Mouse (Mus musculus) telencephalon, adult 2 months (tissue): Measurements from ENCODE around the gene Pfkfb4.

ENCODE experiments used
- DNase-seq: peaks from one replicate; pipeline ENCODE4 v3.0.0-alpha.2; 2011; ENCODE audit warnings: low read depth, low spot score

Pfkfb4 gene

GRCm38 (mm10) chr9:108996411-108996810 lies 4.8 kb downstream of the Pfkfb4 start:
- no peak for DNase-seq

- DNase-seq = no peak
These were observed 6.9 kb downstream of the Pfkfb4 start for GRCm38 (mm10) chr9:108998287-108999166.

GRCm38 (mm10) chr9:108999167-108999526 lies 7.6 kb downstream of the Pfkfb4 start:
- no peak for DNase-seq

GRCm38 (mm10) chr9:109000726-109001125 lies 9.1 kb downstream of the Pfkfb4 start:
- DNase-seq = no peak

GRCm38 (mm10) chr9:109003201-109003600 lies 11.6 kb downstream of the Pfkfb4 start:
- no peak for DNase-seq

GRCm38 (mm10) chr9:109007025-109007780 lies 15.6 kb downstream of the Pfkfb4 start:
- no peak for DNase-seq

- DNase-seq = no peak
These were observed 16.5 kb downstream of the Pfkfb4 start for GRCm38 (mm10) chr9:109008081-109008480.

- peak; percentile 90 for DNase-seq
These were observed 17.5 kb downstream of the Pfkfb4 start for GRCm38 (mm10) chr9:109008994-109009635.

- peak; percentile 70 for DNase-seq
These were observed 18.2 kb downstream of the Pfkfb4 start for GRCm38 (mm10) chr9:109009636-109010315.

GRCm38 (mm10) chr9:109010316-109010690 lies 18.7 kb downstream of the Pfkfb4 start:
- no peak for DNase-seq

- DNase-seq = no peak
These were observed 23.8 kb downstream of the Pfkfb4 start for GRCm38 (mm10) chr9:109015397-109015796.

GRCm38 (mm10) chr9:109016973-109017604 lies 25.5 kb downstream of the Pfkfb4 start:
- DNase-seq = no peak

- no peak for DNase-seq
These were observed 29.9 kb downstream of the Pfkfb4 start for GRCm38 (mm10) chr9:109021428-109021827.

- DNase-seq = peak; percentile 79
These were observed 31.5 kb downstream of the Pfkfb4 start for GRCm38 (mm10) chr9:109022866-109023685.

- DNase-seq = no peak
These were observed 35.9 kb downstream of the Pfkfb4 start for GRCm38 (mm10) chr9:109027521-109027920.

- no peak for DNase-seq
These were observed 36.8 kb downstream of the Pfkfb4 start for GRCm38 (mm10) chr9:109028421-109028820.

- DNase-seq = no peak
These were observed 37.3 kb downstream of the Pfkfb4 start for GRCm38 (mm10) chr9:109028919-109029318.

- DNase-seq = no peak
These were observed 38.7 kb downstream of the Pfkfb4 start for GRCm38 (mm10) chr9:109030312-109030711.

- no peak for DNase-seq
These were observed 39.4 kb downstream of the Pfkfb4 start for GRCm38 (mm10) chr9:109031001-109031400.

GRCm38 (mm10) chr9:109031686-109032085 lies 40.1 kb downstream of the Pfkfb4 start:
- no peak for DNase-seq
